Mouse (Mus musculus): ENCODE measurements around the gene Ccdc34. TPM values are rescaled to one million over a fixed set of nuclear protein-coding genes. Genes with fewer than 3 reads are reported as not detected.

Gene Ccdc34
- polyA plus RNA-seq, 1 experiment from 2014 or later: 37.0 TPM

- WGBS: 55% methylated on average over 2 of the region's 2 CpGs
- H3K36me3 ChIP-seq (ENCODE audit: control insufficient read depth, insufficient read depth, low read length): no peaks in the 10 kb centered on the region
- no peaks in the 10 kb centered on the region for H3K9me3 ChIP-seq (replicated peaks; ENCODE audit: control insufficient read depth, low read length)
- H3K27me3 ChIP-seq (ENCODE audit: control insufficient read depth, insufficient read depth, low read length): no peaks in the 10 kb centered on the region
- H3K27ac ChIP-seq (ENCODE audit: low read length): no peak overlapping the region
- no peak for ATAC-seq (ENCODE audit: insufficient read depth, low FRiP score)
- no peak overlapping the region for H3K9ac ChIP-seq (ENCODE audit: low read length)
- no peak overlapping the region for H3K4me3 ChIP-seq (replicated peaks; ENCODE audit: low read length)
- no peaks in the 10 kb centered on the region; the same call in 1 of the 2 replicates for H3K4me1 ChIP-seq (ENCODE audit: control insufficient read depth, insufficient read depth, low read length)
- no peak overlapping the region for H3K4me2 ChIP-seq (ENCODE audit: low read depth, low read length)
Observed at GRCm38 (mm10) chr2:110222793-110223192, 205.2 kb downstream of the Ccdc34 start.

Other genes with a start within 250 kb of the Ccdc34 start
- gene Lin7c, start 127.0 kb upstream of the Ccdc34 start, polyA plus RNA-seq (2015; fragmentation: Nextera tagmentation; extraction: Ambion mirVana): 73.3 and 75.3 TPM in 2 replicates
- 17.6 and 18.2 TPM in 2 replicates for gene Lgr4, start 100.2 kb upstream of the Ccdc34 start, polyA plus RNA-seq (2015; fragmentation: Nextera tagmentation; extraction: Ambion mirVana)